Mouse (Mus musculus) myocyte (in vitro differentiated cells): ENCODE data around the gene Ppp3ca. TPM values are rescaled to one million over a fixed set of nuclear protein-coding genes. Genes with fewer than 3 reads are reported as not detected.

Experiments used
- H3K27me3 ChIP-seq: one replicate; pipeline ENCODE4 v1.6.1; 2011; ENCODE audit not compliant: control insufficient read depth, insufficient read depth, insufficient read length
- H3K36me3 ChIP-seq: one replicate; pipeline ENCODE4 v1.6.1; 2011; ENCODE audit not compliant: control insufficient read depth, insufficient read depth
- H3K4me2 ChIP-seq: one replicate; pipeline ENCODE4 v1.6.1; 2011; ENCODE audit warnings: low read depth, control low read depth
- H3K4me3 ChIP-seq: one replicate; pipeline ENCODE4 v1.5.1; 2011; ENCODE audit warnings: mild to moderate bottlenecking, control low read depth, moderate library complexity
- H3K79me2 ChIP-seq: one replicate; pipeline ENCODE4 v1.6.1; 2011; ENCODE audit not compliant: control insufficient read depth, insufficient read depth
- H3ac ChIP-seq: one replicate; pipeline ENCODE4 v1.6.1; 2011; ENCODE audit not compliant: control insufficient read depth, insufficient read length
- CEBPB ChIP-seq: IDR thresholded peaks from 2 replicates; pipeline ENCODE4 v1.6.1; 2011; ENCODE audit warnings: mild to moderate bottlenecking, moderate library complexity; ENCODE audit not compliant: poor library complexity, insufficient read depth, severe bottlenecking
- E2F4 ChIP-seq: IDR thresholded peaks from one replicate; pipeline ENCODE4 v1.6.1; 2011; ENCODE audit warnings: mild to moderate bottlenecking, control low read depth, moderate library complexity; ENCODE audit not compliant: insufficient read depth
- MAX ChIP-seq: IDR thresholded peaks from one replicate; pipeline ENCODE4 v1.6.1; 2011; ENCODE audit warnings: low read depth, mild to moderate bottlenecking, control low read depth
- MYOD1 ChIP-seq, 3 experiments: IDR thresholded peaks; one replicate each; pipeline ENCODE4 v1.6.1; 2011; ENCODE audit warnings: control low read depth in 2 of 3, low read depth in 2 of 3, mild to moderate bottlenecking in 2 of 3, moderate library complexity in 1 of 3; ENCODE audit not compliant: insufficient read length in 2 of 3, control insufficient read depth in 1 of 3
- MYOG ChIP-seq, 3 experiments: IDR thresholded peaks; one replicate each; pipeline ENCODE4 v1.6.1; 2011; ENCODE audit warnings: control low read depth in 2 of 3, low read depth in 2 of 3, mild to moderate bottlenecking in 2 of 3; ENCODE audit not compliant: insufficient read length in 2 of 3, control insufficient read depth in 1 of 3, insufficient read depth in 1 of 3
- POLR2A ChIP-seq: IDR thresholded peaks from one replicate; pipeline ENCODE4 v1.6.1; 2011; ENCODE audit warnings: low read depth, mild to moderate bottlenecking, control low read depth, moderate library complexity; ENCODE audit not compliant: insufficient read length
- POLR2AphosphoS2 ChIP-seq: IDR thresholded peaks from one replicate; pipeline ENCODE4 v1.6.1; 2011; ENCODE audit warnings: low read depth, control low read depth; ENCODE audit not compliant: insufficient read length
- REST ChIP-seq: IDR thresholded peaks from one replicate; pipeline ENCODE4 v1.6.1; 2011; ENCODE audit warnings: mild to moderate bottlenecking, control low read depth, moderate library complexity; ENCODE audit not compliant: insufficient read depth, insufficient read length
- SRF ChIP-seq: IDR thresholded peaks from one replicate; pipeline ENCODE4 v1.6.1; 2011; ENCODE audit warnings: low read depth; ENCODE audit not compliant: control insufficient read depth, insufficient read length
- TCF12 ChIP-seq: IDR thresholded peaks from one replicate; pipeline ENCODE4 v1.6.1; 2011; ENCODE audit warnings: mild to moderate bottlenecking, control low read depth; ENCODE audit not compliant: poor library complexity, insufficient read depth, severe bottlenecking
- TCF3 ChIP-seq: IDR thresholded peaks from one replicate; pipeline ENCODE4 v1.6.1; 2011; ENCODE audit warnings: low read depth, control low read depth; ENCODE audit not compliant: insufficient read length
- USF1 ChIP-seq: IDR thresholded peaks from one replicate; pipeline ENCODE4 v1.6.1; 2011; ENCODE audit warnings: low read depth, mild to moderate bottlenecking, control low read depth, moderate library complexity
- polyA plus RNA-seq: library from polyadenylated mRNA; unstranded; fragments of >200 nt; fragmentation: generic; extraction: Trizol; gene quantifications from one replicate; pipeline ENCODE4 v1.2.1, GENCODE M21; 2012; ENCODE audit warnings: missing spikeins

Gene Ppp3ca
- polyA plus RNA-seq, 1 experiment: 34.0 TPM

GRCm38 (mm10) chr3:136793411-136793810 lies 123.5 kb downstream of the Ppp3ca start:
- TF ChIP-seq CEBPB (no peak), TCF3 (no peak), POLR2AphosphoS2 (no peak), E2F4 (no peak), SRF (no peak), MYOG (IDR thresholded peaks at IDR 0.05; ENCODE audit: control insufficient read depth in 1 of 3, insufficient read depth in 1 of 3, insufficient read length in 2 of 3, low read depth in 2 of 3) (no peak), REST (no peak), TCF12 (no peak)
- Histone ChIP-seq H3K36me3 (no peaks in the 10 kb centered on the region), H3K4me2 (no peak overlapping the region), H3ac (no peak overlapping the region), H3K79me2 (peaks cover 49% of the 10 kb centered on the region), H3K27me3 (no peaks in the 10 kb centered on the region), H3K4me3 (no peak overlapping the region)

GRCm38 (mm10) chr3:136794426-136795217 lies 124.7 kb downstream of the Ppp3ca start:
- no peak overlapping the region for H3K4me2 ChIP-seq
- TF ChIP-seq MYOD1 (IDR thresholded peaks at IDR 0.05; ENCODE audit: control insufficient read depth in 1 of 3, insufficient read length in 2 of 3, low read depth in 2 of 3): no peak
- H3K4me3 ChIP-seq: no peak overlapping the region
- peaks cover 37% of the 10 kb centered on the region for H3K79me2 ChIP-seq
- no peak overlapping the region for H3ac ChIP-seq
- peaks cover 5% of the 10 kb centered on the region for H3K36me3 ChIP-seq
- no peaks in the 10 kb centered on the region for H3K27me3 ChIP-seq

- Histone ChIP-seq H3ac (no peak overlapping the region), H3K27me3 (no peaks in the 10 kb centered on the region), H3K36me3 (peaks cover 7% of the 10 kb centered on the region), H3K4me3 (no peak overlapping the region), H3K4me2 (no peak overlapping the region), H3K79me2 (no peaks in the 10 kb centered on the region)
- TF ChIP-seq USF1: no peak
- no peak for TF ChIP-seq MAX
- TF ChIP-seq MYOD1 (IDR thresholded peaks at IDR 0.05; ENCODE audit: control insufficient read depth in 1 of 3, insufficient read length in 2 of 3, low read depth in 2 of 3): no peak
- no peak for TF ChIP-seq REST
- TF ChIP-seq TCF12: no peak
- TF ChIP-seq TCF3: no peak
- TF ChIP-seq SRF: no peak
These were observed 129.0 kb downstream of the Ppp3ca start for GRCm38 (mm10) chr3:136798896-136799295.

- no peaks in the 10 kb centered on the region for H3K27me3 ChIP-seq
- H3K79me2 ChIP-seq: peaks cover 7% of the 10 kb centered on the region
- TF ChIP-seq REST: no peak
- TF ChIP-seq POLR2A: no peak
- no peak for TF ChIP-seq USF1
- no peak for TF ChIP-seq TCF12
- TF ChIP-seq MYOD1 (IDR thresholded peaks at IDR 0.05; ENCODE audit: control insufficient read depth in 1 of 3, insufficient read length in 2 of 3, low read depth in 2 of 3): no peak
- TF ChIP-seq CEBPB: no peak
- no peak for TF ChIP-seq POLR2AphosphoS2
- no peak for TF ChIP-seq SRF
- no peak for TF ChIP-seq MYOG (IDR thresholded peaks at IDR 0.05; ENCODE audit: control insufficient read depth in 1 of 3, insufficient read depth in 1 of 3, insufficient read length in 2 of 3, low read depth in 2 of 3)
- no peak for TF ChIP-seq MAX
- TF ChIP-seq E2F4: no peak
- no peak for TF ChIP-seq TCF3
- H3K4me2 ChIP-seq: no peak overlapping the region
- H3ac ChIP-seq: no peak overlapping the region
- no peak overlapping the region for H3K4me3 ChIP-seq
- H3K36me3 ChIP-seq: peaks cover 7% of the 10 kb centered on the region
These were observed 132.7 kb downstream of the Ppp3ca start for GRCm38 (mm10) chr3:136802595-136802994.

- Histone ChIP-seq H3K79me2 (peaks cover 7% of the 10 kb centered on the region), H3ac (no peak overlapping the region), H3K4me3 (no peak overlapping the region), H3K4me2 (no peak overlapping the region), H3K27me3 (no peaks in the 10 kb centered on the region), H3K36me3 (no peaks in the 10 kb centered on the region)
- TF ChIP-seq MAX: no peak
- no peak for TF ChIP-seq SRF
- TF ChIP-seq CEBPB: no peak
- no peak for TF ChIP-seq MYOD1 (IDR thresholded peaks at IDR 0.05; ENCODE audit: control insufficient read depth in 1 of 3, insufficient read length in 2 of 3, low read depth in 2 of 3)
- TF ChIP-seq MYOG (IDR thresholded peaks at IDR 0.05; ENCODE audit: control insufficient read depth in 1 of 3, insufficient read depth in 1 of 3, insufficient read length in 2 of 3, low read depth in 2 of 3): no peak
- TF ChIP-seq POLR2AphosphoS2: no peak
- TF ChIP-seq TCF12: no peak
These were observed 136.0 kb downstream of the Ppp3ca start for GRCm38 (mm10) chr3:136805897-136806296.
